Mouse (Mus musculus): Measurements from ENCODE around the gene Cacnb1. TPM values are rescaled to one million over a fixed set of nuclear protein-coding genes. Genes with fewer than 3 reads are reported as not detected.

The Cacnb1 gene
- 100 to 1,000 TPM; 155 to 167 TPM for total RNA-seq (2021)

DNA sequence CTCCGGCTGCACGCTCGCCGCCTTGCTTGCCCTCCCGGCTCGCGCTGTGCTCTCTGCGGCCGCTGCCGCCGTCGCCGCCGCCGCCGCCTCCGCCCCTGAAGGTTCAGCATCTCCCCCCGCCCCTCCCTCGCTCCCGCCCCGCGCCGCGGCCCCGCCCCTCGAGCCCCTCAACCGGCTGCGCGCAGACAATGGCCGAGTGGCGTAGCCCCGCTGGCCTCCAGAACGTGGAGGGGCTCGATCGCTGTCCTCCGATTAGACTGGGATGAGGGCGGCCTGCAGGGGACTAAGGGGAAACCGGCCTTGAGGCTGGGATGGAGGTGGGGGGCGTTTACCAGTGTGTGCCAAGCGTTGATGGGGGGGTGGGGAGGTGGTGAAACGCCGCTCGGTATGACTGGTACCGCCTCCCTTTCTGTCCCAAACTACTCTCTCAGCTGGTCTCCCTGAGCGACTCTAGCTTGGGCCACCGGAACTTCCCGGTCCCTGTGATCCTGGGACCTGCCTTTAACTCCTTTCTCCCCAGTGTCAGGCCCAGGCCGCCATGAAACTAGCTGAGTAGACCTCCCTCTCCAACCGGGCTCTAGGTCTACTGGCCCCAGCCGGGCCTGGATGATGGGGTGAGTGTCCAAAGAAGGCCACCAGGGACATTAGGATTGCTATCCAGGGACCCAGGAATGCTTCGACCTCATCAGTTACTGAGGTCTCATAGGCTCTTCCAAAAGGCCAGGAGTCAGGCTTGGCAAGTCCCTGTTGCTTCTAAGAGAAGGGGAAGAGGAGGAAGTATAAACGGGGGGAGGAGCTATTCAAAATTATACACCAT is at the start of gene Cacnb1:
TSS of gene Cacnb1 (minus strand) at position 480 of the 817 bp plus-strand sequence.
- peak; percentile 70 to 71 for DNase-seq (ENCODE audit: low spot score in 2 of 2)
- intact Hi-C loops (cut with DNase I) = loop anchor here (5.0 kb wide), 1 partner anchor 180 kb away; the partner anchor contains the start of gene Cdk12

DNA sequence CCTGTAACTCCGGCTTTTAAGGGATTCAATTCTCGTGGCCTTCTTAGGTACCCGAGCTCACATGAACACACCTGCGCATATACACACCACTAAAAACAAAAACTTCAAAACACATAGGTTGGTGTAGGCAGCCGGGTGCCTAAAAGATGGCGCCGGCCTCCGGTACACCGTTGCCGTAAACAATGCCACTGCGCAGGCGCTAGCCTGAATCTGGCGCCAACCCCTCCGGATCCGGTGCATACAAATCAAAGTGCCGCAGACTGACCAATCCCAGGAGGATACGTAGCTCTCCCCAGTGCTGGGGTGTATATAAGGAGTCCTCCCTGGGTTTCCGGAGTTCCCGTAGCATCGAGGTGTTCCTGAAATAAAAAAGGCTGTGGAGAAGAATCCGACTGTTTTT is 44.4 kb upstream of the Cacnb1 start:
- DNase-seq (ENCODE audit: low spot score in 2 of 2) = no peak
- intact Hi-C loops (cut with DNase I) = no loop called here

DNA sequence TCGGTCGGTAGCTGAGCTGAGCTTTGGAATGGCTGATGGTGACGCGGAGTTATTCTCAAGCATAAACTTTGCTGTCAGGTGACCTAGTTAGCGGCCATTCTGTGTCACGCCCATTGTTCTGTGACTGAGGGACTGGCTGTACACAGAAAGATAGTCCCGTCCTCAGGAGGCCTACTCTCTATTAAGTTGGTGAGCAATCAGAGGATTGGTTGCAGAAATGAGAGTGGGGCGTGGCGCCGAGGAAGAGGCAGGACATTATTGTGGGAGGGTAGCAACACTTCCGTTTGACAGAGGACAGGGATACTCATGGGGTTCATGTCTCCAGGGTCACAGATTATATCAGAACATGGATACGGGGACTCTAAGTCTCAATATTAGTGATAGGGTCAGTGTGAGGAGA is 43.4 kb upstream of the Cacnb1 start:
- intact Hi-C loops (cut with DNase I) = no loop called here
- no peak for DNase-seq (ENCODE audit: low spot score in 2 of 2)

DNA sequence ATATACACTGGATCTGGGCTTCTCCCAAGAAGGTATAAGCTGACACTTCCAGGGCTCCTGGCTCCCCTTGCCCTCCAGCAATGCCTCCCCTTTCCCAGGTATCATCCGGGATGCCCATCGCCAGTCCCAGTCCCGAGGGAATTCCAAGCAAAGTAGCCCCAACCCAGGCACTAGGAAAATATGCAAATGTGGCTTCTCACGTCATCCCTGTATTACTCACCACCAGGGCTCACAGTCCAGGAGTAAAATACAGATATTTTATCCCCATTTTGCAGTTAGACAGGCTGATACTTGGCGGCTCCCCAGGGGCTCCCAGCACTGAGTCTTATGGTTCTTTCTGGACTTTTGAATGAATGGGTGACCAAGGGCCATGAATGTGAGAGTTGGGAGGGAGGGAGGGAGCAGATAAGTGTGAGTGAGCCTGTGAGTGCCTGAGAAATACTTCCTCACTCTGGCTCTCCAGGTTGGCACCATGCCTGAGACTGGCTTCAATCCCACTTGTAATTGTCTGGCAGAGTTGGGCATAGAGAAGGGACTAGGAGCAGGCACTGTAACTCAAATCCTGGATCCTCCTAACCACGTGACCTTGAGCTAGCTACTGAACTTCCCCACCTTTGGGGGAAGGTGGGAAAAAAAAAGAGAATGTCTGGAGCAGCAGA is 39.2 kb upstream of the Cacnb1 start:
- peak in 1 of 2 experiments; percentile 67 for DNase-seq (ENCODE audit: low spot score in 2 of 2)
- intact Hi-C loops (cut with DNase I) = no loop called here

DNA sequence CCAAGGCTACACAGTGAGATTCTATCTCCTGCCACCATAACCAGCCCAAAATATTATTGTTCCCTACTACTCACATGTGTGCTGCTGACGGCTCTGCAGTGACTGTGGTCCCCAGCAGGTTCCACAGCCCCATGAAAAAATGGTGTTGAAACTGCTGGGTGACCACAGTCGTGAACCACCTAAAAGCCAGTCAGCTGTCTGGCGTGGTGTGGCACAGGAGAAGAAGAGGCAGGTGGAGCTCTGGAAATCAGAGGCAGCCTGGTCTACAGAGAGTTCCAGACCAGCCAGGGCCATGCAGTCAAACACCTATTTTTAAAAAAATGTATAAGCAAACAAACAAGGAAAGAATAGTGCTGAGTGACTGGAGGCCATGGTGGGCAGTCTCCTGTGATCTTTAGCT is 38.6 kb upstream of the Cacnb1 start:
- intact Hi-C loops (cut with DNase I) = no loop called here
- DNase-seq (ENCODE audit: low spot score in 2 of 2) = no peak

DNA sequence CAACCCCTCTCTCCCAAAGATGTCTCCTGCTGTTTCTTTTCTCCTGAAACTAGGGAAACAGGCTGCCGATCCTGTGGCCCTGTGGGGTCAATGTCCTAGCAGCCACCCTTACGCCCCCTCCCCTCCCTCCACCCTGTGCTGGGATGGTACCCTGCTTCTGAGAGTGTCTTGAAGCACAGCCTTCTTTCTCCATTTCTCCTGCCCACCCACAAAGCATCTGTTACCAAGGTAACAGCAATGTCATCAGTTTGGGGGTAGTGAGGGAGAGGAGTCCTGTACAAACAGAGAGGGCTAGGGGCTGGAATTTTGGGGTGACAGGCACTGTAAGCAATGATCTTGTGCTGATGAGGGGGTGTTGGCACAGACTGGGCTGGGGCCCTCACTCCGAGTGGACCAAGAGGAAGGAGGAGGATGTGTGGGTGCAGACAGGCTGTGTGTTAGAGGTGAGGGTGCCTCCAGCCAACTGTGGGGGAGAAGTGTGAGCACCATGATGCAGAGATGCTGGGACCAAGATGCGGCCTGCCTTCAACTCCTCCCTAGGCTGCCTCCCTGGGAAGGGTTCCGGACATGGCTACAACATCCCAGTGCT is 37.4 kb upstream of the Cacnb1 start:
- intact Hi-C loops (cut with DNase I) = no loop called here
- peak in 1 of 2 experiments; percentile 76 for DNase-seq (ENCODE audit: low spot score in 2 of 2)

DNA sequence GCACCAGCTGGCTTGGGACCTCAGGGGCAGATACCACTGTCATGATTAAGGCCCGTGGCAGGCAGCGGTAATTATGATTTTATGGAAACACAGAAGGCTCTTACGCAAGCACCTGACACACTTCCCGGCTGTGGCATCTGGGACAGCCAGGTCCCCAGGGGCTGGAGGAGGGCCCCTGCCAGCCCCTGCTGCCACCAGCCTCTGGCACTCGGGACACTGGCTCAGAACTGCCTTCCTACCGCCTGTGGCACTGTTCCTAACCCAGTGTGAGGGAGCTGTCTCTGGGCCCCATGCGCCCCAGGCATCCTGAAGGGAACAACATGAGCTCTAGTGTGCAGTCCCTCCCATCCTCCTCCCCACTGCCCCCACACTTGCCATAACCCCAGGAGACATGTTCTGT is 36.8 kb upstream of the Cacnb1 start:
- no peak for DNase-seq (ENCODE audit: low spot score in 2 of 2)
- intact Hi-C loops (cut with DNase I) = no loop called here

DNA sequence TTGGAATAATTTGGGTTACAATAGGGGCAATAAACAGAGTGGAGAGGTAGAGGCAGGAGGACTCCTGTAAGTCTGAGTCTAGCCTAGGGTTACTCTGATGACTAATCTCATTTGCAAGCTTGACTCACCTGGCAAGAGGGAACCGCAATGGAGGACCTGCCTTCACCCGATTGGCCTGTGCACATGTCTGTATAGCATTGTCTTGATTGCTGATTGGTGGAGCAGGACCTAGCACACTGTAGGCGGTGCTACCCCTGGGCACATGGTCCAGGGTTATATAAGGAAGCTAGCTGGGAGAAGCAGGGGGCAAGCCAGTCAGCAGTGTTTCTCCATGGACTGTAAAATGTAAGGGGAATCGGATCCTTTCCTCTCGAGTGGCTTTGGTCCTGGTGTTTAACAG is 35.2 kb upstream of the Cacnb1 start:
- intact Hi-C loops (cut with DNase I) = no loop called here
- DNase-seq (ENCODE audit: low spot score in 2 of 2) = peak in 1 of 2 experiments; percentile 69

DNA sequence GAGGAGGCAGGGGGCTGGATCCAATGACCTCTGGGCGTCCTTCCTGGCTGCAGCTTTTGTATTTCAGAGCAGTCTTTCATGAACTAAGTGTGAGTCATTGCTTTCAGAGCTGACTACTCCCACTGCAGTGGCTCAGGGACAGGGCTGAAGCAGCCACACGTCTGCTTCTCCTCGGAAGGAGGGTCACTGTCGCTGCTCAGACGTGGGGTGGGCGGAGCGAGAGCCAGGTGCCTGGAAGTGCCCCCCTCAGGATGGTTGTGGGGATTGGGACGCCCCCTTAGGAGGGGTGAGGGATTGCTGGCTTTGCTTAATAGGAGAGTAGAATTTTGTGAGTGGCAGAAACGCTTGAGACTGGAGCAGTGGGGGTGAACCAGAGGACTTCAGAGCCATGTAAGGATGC is 34.6 kb upstream of the Cacnb1 start:
- intact Hi-C loops (cut with DNase I) = no loop called here
- peak; percentile 25 to 71 for DNase-seq (ENCODE audit: low spot score in 2 of 2)

DNA sequence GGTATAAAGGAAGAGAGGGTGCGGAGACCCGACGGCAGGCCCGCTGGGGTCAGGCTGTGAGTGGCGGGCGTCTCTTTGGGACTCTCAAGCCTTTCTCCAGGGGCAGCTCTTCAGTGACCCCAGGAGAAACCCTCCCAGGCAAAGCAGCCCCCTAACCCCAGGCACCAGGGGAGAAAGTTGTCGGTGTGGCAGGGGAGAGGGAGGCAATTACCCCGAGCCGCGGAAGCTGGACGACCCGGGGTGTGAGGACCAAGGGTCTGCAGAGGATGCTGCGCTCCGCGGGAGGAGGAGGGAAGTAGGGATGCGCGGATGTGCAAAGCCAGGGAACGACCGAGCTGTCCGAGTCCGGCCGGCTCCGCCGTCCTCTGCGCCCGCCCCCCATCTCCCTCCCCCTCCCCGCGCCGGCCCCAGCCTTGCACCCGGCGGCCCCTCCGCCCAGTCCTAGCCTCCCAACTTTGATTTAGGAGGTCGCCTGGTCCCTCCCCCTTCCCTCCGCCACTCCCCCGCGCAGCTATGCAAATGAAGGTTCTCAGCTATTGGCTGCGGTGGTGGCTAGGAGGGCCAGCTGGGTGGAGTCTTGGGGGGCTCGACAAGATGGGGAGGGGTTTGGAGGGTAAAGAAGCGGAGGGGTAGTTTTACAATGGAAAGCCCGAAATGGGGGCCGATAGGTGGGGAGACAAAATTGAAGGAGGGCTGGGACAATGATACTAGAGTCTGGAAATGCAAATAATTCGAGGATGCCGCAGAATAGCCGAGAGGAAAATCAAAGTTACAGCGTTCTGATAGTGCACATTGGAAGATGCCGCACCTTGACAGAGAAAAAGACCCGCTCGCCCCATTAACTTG is 30.4 kb upstream of the Cacnb1 start, which contains the start of gene Stac2:
TSS of gene Stac2 (minus strand) at position 474 of the 846 bp plus-strand sequence.
- intact Hi-C loops (cut with DNase I) = no loop called here
- peak; percentile 67 to 80 for DNase-seq (ENCODE audit: low spot score in 2 of 2)

DNA sequence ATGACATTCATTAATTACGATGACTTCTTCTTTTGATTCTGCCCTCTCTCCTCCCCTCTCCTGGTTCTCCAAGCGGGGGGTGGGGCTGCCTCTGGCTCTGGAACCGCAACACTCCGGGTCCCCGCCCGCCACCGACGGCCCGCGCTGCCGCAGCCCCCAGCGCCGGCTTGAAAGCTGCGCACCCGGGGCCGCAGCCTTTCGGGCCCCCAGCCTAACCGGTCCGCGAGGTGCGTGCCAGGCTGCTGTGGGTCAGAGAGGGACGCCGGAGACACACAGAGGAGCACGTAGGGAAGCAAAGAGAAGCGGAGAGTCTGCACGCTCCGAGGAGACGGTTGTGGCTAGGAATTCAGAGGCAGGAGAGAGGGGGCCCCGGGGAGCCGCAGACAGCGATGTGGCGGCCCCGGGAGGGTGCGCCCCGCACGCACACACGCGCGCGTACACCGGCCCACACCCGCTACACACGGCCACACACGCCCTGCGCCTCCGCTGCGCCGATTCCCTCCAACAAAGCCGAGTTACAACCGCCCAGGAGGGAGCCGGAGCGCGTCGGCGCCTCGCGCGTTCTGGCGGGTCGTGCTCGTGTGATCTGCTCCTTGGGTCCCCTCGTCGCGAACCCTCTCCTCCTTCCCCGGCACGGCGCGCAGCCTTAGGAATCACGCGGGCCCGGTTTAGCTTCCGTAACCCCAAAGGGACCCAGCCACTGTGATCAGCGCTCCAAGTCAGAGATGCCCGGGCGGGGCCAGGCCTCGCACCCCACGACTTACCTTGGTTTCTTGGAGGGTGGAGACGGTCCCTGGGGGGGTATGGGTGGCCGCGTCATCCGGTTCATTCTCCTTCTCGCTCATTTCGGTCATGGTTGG is 29.5 kb upstream of the Cacnb1 start:
- peak; percentile 37 to 55 for DNase-seq (ENCODE audit: low spot score in 2 of 2)
- intact Hi-C loops (cut with DNase I) = no loop called here

DNA sequence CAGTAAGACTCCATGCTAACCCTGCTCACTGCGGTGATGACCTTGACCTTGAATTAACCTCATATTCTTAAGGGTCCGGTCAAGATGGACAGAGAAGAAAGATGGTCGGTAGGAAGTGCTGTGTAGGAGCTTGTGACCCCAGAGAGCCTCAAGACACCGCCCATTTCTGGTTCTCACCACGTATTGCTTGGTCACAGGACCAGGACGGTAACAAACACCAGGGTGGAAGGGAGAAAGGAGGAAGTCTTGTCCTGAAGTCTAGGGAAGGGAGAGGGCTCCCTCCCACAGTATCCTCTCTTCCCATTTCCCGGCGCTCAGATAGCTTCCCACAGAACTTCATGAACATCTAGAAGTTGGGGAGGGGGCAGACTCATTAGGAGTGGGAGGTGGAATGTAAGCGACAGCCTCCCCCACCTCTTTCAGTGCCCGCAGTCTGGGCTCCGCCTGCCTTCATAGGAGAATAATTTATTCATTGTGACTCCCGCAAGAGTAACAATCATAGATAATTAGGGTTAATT is 28.8 kb upstream of the Cacnb1 start:
- DNase-seq (ENCODE audit: low spot score in 2 of 2) = no peak
- intact Hi-C loops (cut with DNase I) = no loop called here

DNA sequence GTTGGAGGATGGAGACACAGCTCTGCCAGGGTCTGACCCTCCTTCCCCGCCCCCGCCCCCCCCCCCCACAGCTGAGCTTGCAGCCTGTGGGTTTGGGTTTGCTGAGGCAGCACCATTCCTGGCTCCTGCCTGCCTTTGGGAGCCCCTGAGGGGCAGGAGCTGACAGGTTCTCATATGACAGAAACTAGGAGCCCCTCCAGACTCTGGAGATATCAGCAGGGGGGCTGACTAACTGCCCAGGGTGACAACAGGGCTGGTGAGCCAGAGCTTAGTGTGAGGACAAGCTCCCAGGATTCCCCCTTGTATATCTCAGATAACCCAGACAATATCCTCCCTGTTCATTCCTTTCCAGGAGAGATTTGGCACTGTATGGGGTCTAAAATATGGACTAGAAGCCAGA is 28.1 kb upstream of the Cacnb1 start:
- DNase-seq (ENCODE audit: low spot score in 2 of 2) = no peak
- intact Hi-C loops (cut with DNase I) = no loop called here

DNA sequence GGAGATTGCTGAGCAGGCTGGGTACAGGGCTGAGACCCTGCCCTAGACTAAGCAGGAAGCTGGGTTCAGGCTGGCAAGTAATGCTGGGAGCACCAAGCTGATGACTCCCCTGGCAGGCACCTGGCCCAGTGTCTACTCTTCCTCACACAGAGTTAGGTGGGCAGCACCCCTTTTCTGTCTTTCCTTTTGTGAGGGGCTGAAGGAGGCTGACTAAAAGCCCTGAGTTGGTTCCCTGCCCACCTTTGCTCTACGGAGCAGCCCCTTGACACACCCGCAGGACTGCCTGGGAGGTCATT is 27.6 kb upstream of the Cacnb1 start:
- no peak for DNase-seq (ENCODE audit: low spot score in 2 of 2)
- intact Hi-C loops (cut with DNase I) = no loop called here

DNA sequence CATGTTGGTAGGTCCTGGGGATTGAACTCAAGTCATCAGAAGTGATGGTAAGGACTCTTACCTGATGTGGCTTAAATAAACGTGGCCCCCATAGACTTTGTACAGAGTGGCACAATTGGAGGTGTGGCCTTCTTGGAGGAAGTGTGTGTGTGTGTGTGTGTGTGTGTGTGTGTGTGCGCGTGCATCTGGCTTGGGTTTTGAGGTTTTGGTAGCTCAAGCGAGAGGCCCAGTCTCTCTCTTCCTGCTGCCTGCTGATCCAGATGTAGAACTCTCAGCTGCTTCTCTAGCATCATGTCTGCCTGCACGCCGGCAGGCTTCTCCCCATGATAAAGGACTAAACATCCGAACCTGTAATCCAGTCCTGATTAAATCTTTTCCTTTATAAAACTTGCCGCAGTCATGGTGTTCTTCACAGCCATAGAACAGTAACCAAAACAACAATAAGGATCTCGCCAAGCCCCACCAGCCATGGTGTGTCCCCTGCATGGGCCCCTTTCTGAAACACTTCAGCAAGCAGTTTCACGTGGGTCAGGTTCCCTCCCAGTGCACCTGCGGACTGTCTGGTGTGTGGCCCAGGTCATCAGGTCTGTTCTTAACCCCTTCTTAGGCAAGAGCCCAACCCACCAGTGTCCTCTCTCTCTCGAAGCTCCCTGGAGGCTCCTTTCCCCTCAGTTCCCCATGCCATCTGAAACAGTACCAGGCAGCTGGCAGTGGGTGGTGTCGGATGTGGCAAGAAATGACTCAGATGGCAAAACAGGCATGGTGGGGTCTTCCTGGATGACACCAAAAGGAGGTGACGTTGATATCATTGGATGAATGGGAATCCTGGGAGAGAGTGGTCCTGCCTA is 27.1 kb upstream of the Cacnb1 start:
- intact Hi-C loops (cut with DNase I) = no loop called here
- peak in 1 of 2 experiments; percentile 65 for DNase-seq (ENCODE audit: low spot score in 2 of 2)

DNA sequence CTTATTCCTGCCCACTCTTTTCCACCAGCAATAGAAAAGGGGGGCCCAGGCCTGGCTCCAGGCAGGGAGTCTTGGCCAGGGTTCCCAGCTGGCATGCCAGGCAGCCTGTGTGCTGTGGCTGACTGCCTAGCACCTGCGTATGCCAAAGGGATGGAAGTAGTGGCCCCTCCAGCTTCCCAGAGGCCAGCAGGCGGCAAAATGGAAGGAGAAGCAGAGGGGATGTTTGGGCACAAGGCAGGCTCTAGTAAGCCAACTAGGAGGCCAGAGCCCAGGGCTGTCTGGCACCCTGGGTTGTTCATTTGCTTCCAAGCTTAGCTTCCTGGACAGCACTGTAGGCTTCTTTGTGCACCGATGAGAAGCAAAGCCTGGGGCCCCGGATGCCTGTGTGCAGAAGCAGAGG is 24.9 kb upstream of the Cacnb1 start:
- intact Hi-C loops (cut with DNase I) = no loop called here
- DNase-seq (ENCODE audit: low spot score in 2 of 2) = peak; percentile 28 to 55

DNA sequence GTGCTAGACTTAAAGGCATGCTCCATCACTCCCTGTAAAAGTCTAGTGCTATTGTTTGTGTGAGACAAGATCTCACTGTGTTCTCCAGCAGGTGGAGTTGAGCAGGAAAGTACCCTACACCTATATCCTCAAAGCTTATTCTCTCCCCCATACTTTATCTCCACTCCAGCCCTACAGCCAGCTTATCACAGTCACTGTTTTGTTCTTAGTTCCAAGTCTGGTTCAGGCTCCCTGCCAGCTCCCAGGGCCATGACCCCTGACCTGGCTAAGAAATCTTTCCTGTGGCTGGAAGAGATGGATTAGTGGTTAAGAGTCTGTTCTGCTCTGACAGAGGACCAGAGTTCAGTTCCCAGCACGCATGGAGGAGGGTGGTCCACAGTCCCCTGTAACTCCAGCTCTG is 23.6 kb upstream of the Cacnb1 start:
- intact Hi-C loops (cut with DNase I) = no loop called here
- DNase-seq (ENCODE audit: low spot score in 2 of 2) = no peak

DNA sequence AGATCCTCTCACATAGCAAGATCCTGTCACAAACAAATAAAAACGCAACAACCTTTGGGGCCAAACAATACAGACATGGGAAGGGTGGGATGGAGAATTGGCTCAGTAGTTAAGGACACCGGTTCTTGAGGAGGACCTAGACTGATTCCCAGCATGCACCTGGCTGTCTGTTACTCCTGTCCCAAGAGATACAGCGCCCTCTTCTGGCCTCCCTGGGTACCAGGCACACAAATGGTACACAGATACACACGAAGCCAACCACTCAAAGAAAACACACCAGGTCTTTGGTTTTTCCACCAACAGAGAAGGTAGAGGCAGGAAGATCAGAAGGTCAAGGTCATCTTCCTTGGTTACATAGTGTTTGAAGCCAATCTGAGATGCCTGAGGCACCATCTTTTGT is 22.8 kb upstream of the Cacnb1 start:
- no peak for DNase-seq (ENCODE audit: low spot score in 2 of 2)
- intact Hi-C loops (cut with DNase I) = no loop called here
